Mouse (Mus musculus) CH12.LX (cell line): ENCODE data around the gene Vps11. TPM values are rescaled to one million over a fixed set of nuclear protein-coding genes. Genes with fewer than 3 reads are reported as not detected.
"Not testable (repeated sequence)": the region's sequence is repeated elsewhere in the genome, so short reads cannot be mapped to it uniquely, and the experiment has no call there.

ENCODE experiments used
- DNase-seq: peaks from one replicate; pipeline ENCODE4 v3.0.0-alpha.2; 2013; ENCODE audit errors: extremely low read depth
- H3K27ac ChIP-seq: 2 replicates; pipeline ENCODE4 v1.5.1; 2012; ENCODE audit warnings: low read depth, mild to moderate bottlenecking, control low read depth, moderate library complexity; ENCODE audit not compliant: insufficient read depth
- H3K27me3 ChIP-seq: replicated peaks from 2 replicates; pipeline ENCODE3; 2012; ENCODE audit warnings: inconsistent platforms
- H3K36me3 ChIP-seq, 2 experiments: replicated peaks in 1 of 2; 2 replicates each; pipeline versions ENCODE3 to v1.6.1; 2012; ENCODE audit warnings: inconsistent platforms in 1 of 2, low read length in 1 of 2, mild to moderate bottlenecking in 1 of 2, mixed read lengths in 1 of 2, moderate library complexity in 1 of 2; ENCODE audit not compliant: control insufficient read depth in 1 of 2, insufficient read depth in 1 of 2
- H3K4me1 ChIP-seq, 2 experiments: 2 replicates each; pipeline ENCODE4 v1.6.1; 2012; ENCODE audit warnings: inconsistent platforms in 1 of 2, moderate library complexity in 1 of 2; ENCODE audit not compliant: insufficient read depth in 2 of 2, control insufficient read depth in 1 of 2
- H3K4me2 ChIP-seq: 2 replicates; pipeline ENCODE4 v1.6.1; 2012; ENCODE audit warnings: low read depth, mild to moderate bottlenecking, control low read depth; ENCODE audit not compliant: poor library complexity, insufficient read depth, severe bottlenecking
- H3K4me3 ChIP-seq, 3 experiments: fragments of 150-350 bp in 1 of 3; sonication (generic) in 1 of 3; replicated peaks in 1 of 3; 2 replicates each; pipeline versions ENCODE3 to v1.5.1; 2011 to 2012; ENCODE audit warnings: low read depth in 2 of 3, low read length in 2 of 3, mild to moderate bottlenecking in 2 of 3, moderate library complexity in 2 of 3, control low read depth in 1 of 3, improper control_type of control experiment in 1 of 3, inconsistent platforms in 1 of 3, mixed read lengths in 1 of 3; ENCODE audit not compliant: poor library complexity in 1 of 3
- H3K79me2 ChIP-seq: replicated peaks from 2 replicates; pipeline ENCODE4 v1.6.1; 2012; ENCODE audit warnings: mild to moderate bottlenecking, moderate library complexity; ENCODE audit not compliant: control insufficient read depth, poor library complexity, insufficient read depth, severe bottlenecking; ENCODE audit errors: extremely low read depth
- H3K9ac ChIP-seq: 2 replicates; pipeline ENCODE4 v1.6.1; 2012; ENCODE audit warnings: low read depth, mild to moderate bottlenecking, control low read depth, moderate library complexity; ENCODE audit not compliant: insufficient read depth
- H3K9me3 ChIP-seq: replicated peaks from 2 replicates; pipeline ENCODE3; 2012; ENCODE audit warnings: low read length, inconsistent platforms, mixed read lengths
- BHLHE40 ChIP-seq: IDR thresholded peaks from 2 replicates; pipeline ENCODE4 v1.6.1; 2011; ENCODE audit warnings: mild to moderate bottlenecking, low read depth, low read length, improper control_type of control experiment
- CHD1 ChIP-seq: IDR thresholded peaks from 2 replicates; pipeline ENCODE4 v1.6.1; 2012; ENCODE audit warnings: low read depth, low read length, improper control_type of control experiment, inconsistent platforms
- CTCF ChIP-seq, 2 experiments: IDR thresholded peaks in 1 of 2; conservative IDR thresholded peaks in 1 of 2; 2 replicates each; pipeline ENCODE4 v1.5.1; 2011 to 2012; ENCODE audit warnings: low read depth in 2 of 2, low read length in 2 of 2, improper control_type of control experiment in 1 of 2, inconsistent platforms in 1 of 2, mild to moderate bottlenecking in 1 of 2, moderate library complexity in 1 of 2
- E2F4 ChIP-seq: IDR thresholded peaks from 2 replicates; pipeline ENCODE4 v1.6.1; 2011; ENCODE audit warnings: low read depth, low read length, improper control_type of control experiment; ENCODE audit not compliant: insufficient replicate concordance
- ELF1 ChIP-seq: IDR thresholded peaks from 2 replicates; pipeline ENCODE4 v1.6.1; 2014; ENCODE audit warnings: low read depth, mild to moderate bottlenecking, inconsistent platforms, low read length, improper control_type of control experiment
- GABPA ChIP-seq: IDR thresholded peaks from 2 replicates; pipeline ENCODE4 v1.6.1; 2012; ENCODE audit warnings: low read depth, low read length, improper control_type of control experiment, inconsistent platforms; ENCODE audit not compliant: insufficient replicate concordance
- IRF4 ChIP-seq: IDR thresholded peaks from 2 replicates; pipeline ENCODE4 v1.6.1; 2014; ENCODE audit warnings: low read depth, mild to moderate bottlenecking, inconsistent platforms, low read length, improper control_type of control experiment
- MAFK ChIP-seq: IDR thresholded peaks from 2 replicates; pipeline ENCODE4 v1.6.1; 2011; ENCODE audit warnings: low read length, improper control_type of control experiment; ENCODE audit not compliant: insufficient replicate concordance
- MAX ChIP-seq: IDR thresholded peaks from 2 replicates; pipeline ENCODE4 v1.6.1; 2011; ENCODE audit warnings: low read length, improper control_type of control experiment
- NELFE ChIP-seq: IDR thresholded peaks from 2 replicates; pipeline ENCODE4 v1.6.1; 2011; ENCODE audit warnings: low read depth, low read length, improper control_type of control experiment
- PAX5 ChIP-seq: IDR thresholded peaks from 2 replicates; pipeline ENCODE4 v1.6.1; 2012; ENCODE audit warnings: low read length, inconsistent platforms, mixed read lengths
- UBTF ChIP-seq: IDR thresholded peaks from 2 replicates; pipeline ENCODE4 v1.6.1; 2012; ENCODE audit warnings: low read depth, mild to moderate bottlenecking, inconsistent platforms, low read length, improper control_type of control experiment, moderate library complexity
- USF1 ChIP-seq: IDR thresholded peaks from 2 replicates; pipeline ENCODE4 v1.6.1; 2014; ENCODE audit warnings: low read depth, mild to moderate bottlenecking, inconsistent platforms, low read length, improper control_type of control experiment
- ZNF384 ChIP-seq: IDR thresholded peaks from 2 replicates; pipeline ENCODE4 v1.6.1; 2012; ENCODE audit warnings: low read depth, low read length, improper control_type of control experiment, inconsistent platforms
- dilution Hi-C: fragments of 300-500 bp; cut with MboI; formaldehyde crosslinking; loops from 2 replicates; pipeline ENCODE4 v1.14.3; 2020; ENCODE audit warnings: low sequenced_read_pairs; ENCODE audit not compliant: extremely low pct_unique_long_range_greater_than_20kb, extremely low pct_ligation_motif_present
- in situ Hi-C: fragments of 300-500 bp; cut with MboI; formaldehyde crosslinking; loops from 3 replicates; pipeline ENCODE4 v1.14.3; 2019; ENCODE audit warnings: low sequenced_read_pairs, low pct_ligation_motif_present, low pct_unique_long_range_greater_than_20kb, mixed read lengths
- polyA plus RNA-seq: library from polyadenylated mRNA; unstranded; fragments of >175 nt; gene quantifications from 2 replicates; pipeline ENCODE4 v1.2.1, GENCODE M21; 2012; ENCODE audit warnings: low read depth; ENCODE audit not compliant: insufficient read length
- total RNA-seq, 2 experiments: library from RNA; depleted of rRNA; stranded (reverse); fragments of 300-350 nt in 1 of 2; fragments of >200 nt in 1 of 2; gene quantifications; 2 replicates each; pipeline ENCODE4 v1.2.3; 2012 to 2014

The Vps11 gene
- total and polyA plus RNA-seq, 3 experiments = 16.1 to 24.8 (median 22.1) TPM

- H3K9me3 ChIP-seq, dilution Hi-C loops, H3K27me3 ChIP-seq, H3K79me2 ChIP-seq, DNase-seq, H3K36me3 ChIP-seq, H3K4me3 ChIP-seq, H3K9ac ChIP-seq: not testable (repeated sequence)
- peak in 1 of 2 experiments; percentile 12; a peak in 1 of 4 replicates for TF ChIP-seq CTCF (conservative IDR thresholded peaks at IDR 0.05 in 1 of 2, IDR thresholded peaks at IDR 0.05 in 1 of 2; ENCODE audit: low read depth in 2 of 2, low read length in 2 of 2)
- peak; percentile 82 for TF ChIP-seq ZNF384
- TF ChIP-seq, all 38 proteins: peak for 2; not testable (repeated sequence) for 36
- in situ Hi-C loops, H3K4me2 ChIP-seq, H3K27ac ChIP-seq: not testable (repeated sequence)
- H3K4me1 ChIP-seq = peaks cover 8 to 43% of the 10 kb centered on the region in 2 experiments
Observed at GRCm38 (mm10) chr9:44323656-44324055, 37.8 kb downstream of the Vps11 start.

GRCm38 (mm10) chr9:44320799-44321133 lies 40.7 kb downstream of the Vps11 start:
- in situ Hi-C loops (no loop called here), dilution Hi-C loops (no loop called here)
- peaks cover 7 to 42% of the 10 kb centered on the region in 2 experiments; a peak in 3 of 4 replicates for H3K4me1 ChIP-seq
- H3K9ac ChIP-seq = peak overlapping the region; percentile 23; the same call in 1 of the 2 replicates
- H3K27me3 ChIP-seq = peaks cover 4% of the 10 kb centered on the region
- peak overlapping the region; percentile 82 for H3K4me2 ChIP-seq
- H3K4me3 ChIP-seq = peak overlapping the region in 1 of 3 experiments; percentile 18
- H3K27ac ChIP-seq = no peak overlapping the region
- no peak for DNase-seq
- no peaks in the 10 kb centered on the region for H3K9me3 ChIP-seq
- peaks cover 11 to 17% of the 10 kb centered on the region in 2 experiments for H3K36me3 ChIP-seq
- TF ChIP-seq ELF1 (no peak), GABPA (no peak), MAFK (no peak), UBTF (no peak), CHD1 (no peak), IRF4 (no peak), E2F4 (no peak), BHLHE40 (no peak), USF1 (no peak), CTCF (conservative IDR thresholded peaks at IDR 0.05 in 1 of 2, IDR thresholded peaks at IDR 0.05 in 1 of 2; ENCODE audit: low read depth in 2 of 2, low read length in 2 of 2) (no peak), NELFE (no peak), PAX5 (no peak), MAX (no peak)
- no peaks in the 10 kb centered on the region for H3K79me2 ChIP-seq
